Mouse (Mus musculus): ENCODE results near the gene Tbxa2r. TPM values are rescaled to one million over a fixed set of nuclear protein-coding genes. Genes with fewer than 3 reads are reported as not detected.

Tbxa2r gene
- total RNA-seq, 2 experiments from 2014 or later = 0.87 to 0.99 TPM

Other genes with a start within 250 kb of the Tbxa2r start
- gene Creb3l3, start 229.9 kb upstream of the Tbxa2r start, total RNA-seq (2021) = under 1 TPM in 1 of 2 experiments, not detected in 1; 0.23 TPM
- gene Map2k2, start 222.8 kb upstream of the Tbxa2r start, total RNA-seq (2021) = 100 to 1,000 TPM; 160 to 174 TPM
- gene Zbtb7a, start 193.5 kb upstream of the Tbxa2r start, total RNA-seq (2021) = 10 to 100 TPM; 22.4 to 27.8 TPM
- gene Pias4, start 160.8 kb upstream of the Tbxa2r start, total RNA-seq (2021) = 10 to 100 TPM; 14.0 to 16.3 TPM
- gene Eef2, start 152.1 kb upstream of the Tbxa2r start, total RNA-seq (2021) = 100 to 1,000 TPM; 880 to 957 TPM
- gene Dapk3, start 145.7 kb upstream of the Tbxa2r start, total RNA-seq (2021) = 10 to 100 TPM; 21.1 to 23.9 TPM
- not detected for gene 4930442H23Rik, start 144.9 kb upstream of the Tbxa2r start, total RNA-seq (2021)
- 10 to 100 TPM; 44.9 to 76.8 TPM for gene Nmrk2, start 126.7 kb upstream of the Tbxa2r start, total RNA-seq (2021)
- gene Atcay, start 97.9 kb upstream of the Tbxa2r start, total RNA-seq (2021) = not detected
- gene Zfr2, start 95.6 kb upstream of the Tbxa2r start, total RNA-seq (2021) = 1 to 10 TPM; 1.9 TPM
- gene Matk, start 75.8 kb upstream of the Tbxa2r start, total RNA-seq (2021) = under 1 TPM in 1 of 2 experiments, not detected in 1; 0.22 TPM
- gene Mrpl54, start 61.8 kb upstream of the Tbxa2r start, total RNA-seq (2021) = 10 to 100 TPM; 90.6 to 91.0 TPM
- gene Apba3, start 61.8 kb upstream of the Tbxa2r start, total RNA-seq (2021) = 100 to 1,000 TPM in 1 of 2 experiments, 10 to 100 TPM in 1; 98.5 to 102 TPM
- gene Tjp3, start 37.1 kb upstream of the Tbxa2r start, total RNA-seq (2021) = not detected
- 10 to 100 TPM; 21.4 to 23.2 TPM for gene Pip5k1c, start 35.8 kb upstream of the Tbxa2r start, total RNA-seq (2021)
- 10 to 100 TPM in 1 of 2 experiments, 1 to 10 TPM in 1; 7.6 to 10.2 TPM for gene Cactin, start 7.6 kb upstream of the Tbxa2r start, total RNA-seq (2021)
- 1 to 10 TPM; 1.1 to 1.3 TPM for gene Gipc3, start 14.5 kb downstream of the Tbxa2r start, total RNA-seq (2021)
- 10 to 100 TPM; 19.7 to 20.9 TPM for gene Hmg20b, start 21.7 kb downstream of the Tbxa2r start, total RNA-seq (2021)
- 1 to 10 TPM; 2.2 to 2.6 TPM for gene Mfsd12, start 28.8 kb downstream of the Tbxa2r start, total RNA-seq (2021)
- gene 4930404N11Rik, start 37.1 kb downstream of the Tbxa2r start, total RNA-seq (2021) = under 1 TPM; 0.37 to 0.41 TPM
- gene Fzr1, start 49.8 kb downstream of the Tbxa2r start, total RNA-seq (2021) = 10 to 100 TPM; 14.2 to 15.9 TPM
- 10 to 100 TPM; 36.5 to 42.5 TPM for gene Dohh, start 55.7 kb downstream of the Tbxa2r start, total RNA-seq (2021)
- 1 to 10 TPM in 1 of 2 experiments, under 1 TPM in 1; 0.89 to 1.2 TPM for gene Gm48551, start 55.7 kb downstream of the Tbxa2r start, total RNA-seq (2021)
- gene Gm48552, start 60.3 kb downstream of the Tbxa2r start, total RNA-seq (2021) = under 1 TPM; 0.59 to 0.77 TPM
- under 1 TPM; 0.37 to 0.38 TPM for gene Smim24, start 64.3 kb downstream of the Tbxa2r start, total RNA-seq (2021)
- gene Nfic, start 126.9 kb downstream of the Tbxa2r start, total RNA-seq (2021) = 100 to 1,000 TPM; 219 to 237 TPM
- gene Celf5, start 154.0 kb downstream of the Tbxa2r start, total RNA-seq (2021) = not detected
- gene Ncln, start 167.7 kb downstream of the Tbxa2r start, total RNA-seq (2021) = 10 to 100 TPM; 42.1 to 44.9 TPM
- 1 to 10 TPM in 1 of 2 experiments, under 1 TPM in 1; 0.46 to 1.5 TPM for gene S1pr4, start 171.4 kb downstream of the Tbxa2r start, total RNA-seq (2021)
- gene Gna15, start 195.5 kb downstream of the Tbxa2r start, total RNA-seq (2021) = under 1 TPM in 1 of 2 experiments, not detected in 1; 0.20 TPM
- 10 to 100 TPM; 23.6 TPM for gene Gna11, start 216.5 kb downstream of the Tbxa2r start, total RNA-seq (2021)
- gene Aes, start 230.8 kb downstream of the Tbxa2r start, total RNA-seq (2021) = 100 to 1,000 TPM; 847 to 848 TPM
- 1 to 10 TPM; 4.4 to 4.7 TPM for gene Tle2, start 245.8 kb downstream of the Tbxa2r start, total RNA-seq (2021)

Data from gastrocnemius, postnatal 36 days (tissue).